Mouse (Mus musculus) forebrain, embryonic 14.5 days (tissue): ENCODE results near the gene Bhlha15. TPM values are rescaled to one million over a fixed set of nuclear protein-coding genes. Genes with fewer than 3 reads are reported as not detected.

Experiments
- ATAC-seq: fragments of 200-750 bp; cut with Nextera tagmentation; 2 replicates; pipeline ENCODE4 v1.8.0; 2017; ENCODE audit warnings: mild to moderate bottlenecking, moderate library complexity
- DNase-seq: peaks from one replicate; pipeline ENCODE4 v3.0.0-alpha.2; 2015; ENCODE audit warnings: low spot score
- H3K27ac ChIP-seq: fragments of 300-500 bp; sonication (generic); 2 replicates; pipeline ENCODE4 v1.5.1; 2014; ENCODE audit warnings: low read depth, mild to moderate bottlenecking, control low read depth, low read length, moderate library complexity
- H3K27me3 ChIP-seq: fragments of 300-500 bp; sonication (generic); replicated peaks from 2 replicates; pipeline ENCODE4 v1.6.1; 2014; ENCODE audit warnings: low read length, control low read depth, mixed read lengths; ENCODE audit not compliant: control insufficient read depth, insufficient read depth
- H3K36me3 ChIP-seq: fragments of 300-500 bp; sonication (generic); 2 replicates; pipeline ENCODE4 v1.6.1; 2014; ENCODE audit warnings: low read length, control low read depth; ENCODE audit not compliant: control insufficient read depth, insufficient read depth
- H3K4me1 ChIP-seq: fragments of 300-500 bp; sonication (generic); 2 replicates; pipeline ENCODE4 v1.6.1; 2014; ENCODE audit warnings: antibody characterized with exemption, low read length, control low read depth; ENCODE audit not compliant: control insufficient read depth, insufficient read depth
- H3K4me2 ChIP-seq: fragments of 300-500 bp; sonication (generic); 2 replicates; pipeline ENCODE4 v1.6.1; 2014; ENCODE audit warnings: mild to moderate bottlenecking, control low read depth, low read length
- H3K4me3 ChIP-seq: fragments of 300-500 bp; sonication (generic); 2 replicates; pipeline ENCODE4 v1.5.1; 2014; ENCODE audit warnings: low read depth, low read length, control low read depth
- H3K9ac ChIP-seq: fragments of 300-500 bp; sonication (generic); 2 replicates; pipeline ENCODE4 v1.6.1; 2014; ENCODE audit warnings: mild to moderate bottlenecking, low read length, control low read depth, moderate library complexity
- H3K9me3 ChIP-seq: fragments of 300-500 bp; sonication (generic); replicated peaks from 2 replicates; pipeline ENCODE4 v1.6.1; 2016; ENCODE audit warnings: low read length, control low read depth, mixed read lengths; ENCODE audit not compliant: control insufficient read depth
- WGBS: fragments of 180-500 bp; shearing (Covaris S2); extraction: QIAGEN DNeasy Blood & Tissue Kit; methylation state at CpG from one replicate; pipeline ENCODE4 v1.1.7; 2014; 5-methylcytosine and 5-hydroxymethylcytosine counted together
- polyA plus RNA-seq: library from polyadenylated mRNA; unstranded; fragments of >200 nt; fragmentation: Nextera tagmentation; extraction: Ambion mirVana; gene quantifications from 2 replicates; pipeline ENCODE4 v1.2.1, GENCODE M21; 2014

Gene Bhlha15
- polyA plus RNA-seq, 1 experiment from 2014 or later = 0.06 TPM

DNA sequence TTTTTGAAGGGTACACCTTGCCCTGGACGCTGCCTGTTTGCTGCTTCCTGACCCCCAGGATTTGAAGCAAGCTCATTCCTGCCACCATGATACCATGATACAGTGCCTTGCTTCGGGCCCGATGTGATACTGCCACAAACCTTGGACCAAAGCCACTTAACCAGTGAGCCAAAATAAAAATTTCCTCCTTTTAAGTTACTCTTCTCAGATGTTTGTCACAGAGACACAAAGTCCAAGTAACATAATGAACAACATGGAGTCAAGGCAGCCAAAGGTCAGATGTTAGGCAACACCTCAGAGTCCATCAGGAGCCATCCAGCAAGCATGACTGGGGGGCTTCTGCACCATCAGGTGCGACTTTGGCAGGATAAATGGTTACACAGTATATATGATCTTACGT is 42.4 kb downstream of the Bhlha15 start:
- DNase-seq (no peak), ATAC-seq (no peak)
- Histone ChIP-seq H3K4me2 (no peak overlapping the region), H3K27me3 (no peaks in the 10 kb centered on the region), H3K9me3 (no peaks in the 10 kb centered on the region), H3K4me3 (no peak overlapping the region), H3K27ac (no peak overlapping the region), H3K9ac (no peak overlapping the region), H3K36me3 (no peaks in the 10 kb centered on the region), H3K4me1 (no peaks in the 10 kb centered on the region)
- 88% methylated on average over 5 of the region's 5 CpGs for WGBS

DNA sequence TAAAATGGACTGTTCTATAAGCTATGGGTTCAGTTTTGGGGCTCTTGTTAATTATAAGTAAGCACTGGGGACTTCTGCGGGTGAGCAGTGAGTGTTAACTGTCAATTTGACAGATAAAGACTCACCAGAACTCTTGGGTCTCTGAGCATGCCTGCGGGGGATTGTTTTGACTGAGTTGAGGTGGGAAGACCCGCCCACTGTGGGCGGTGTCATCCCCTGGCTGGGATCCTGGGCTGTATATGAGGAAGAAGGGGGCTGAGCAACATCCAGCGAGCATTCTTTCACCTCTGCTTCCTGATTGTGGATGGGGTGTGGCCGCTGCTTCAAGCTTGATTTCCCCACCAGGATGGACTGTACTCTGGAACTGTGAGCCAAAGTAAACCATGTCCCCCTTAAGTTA is 44.1 kb downstream of the Bhlha15 start:
- DNase-seq = no peak
- H3K9ac ChIP-seq = no peak overlapping the region
- H3K9me3 ChIP-seq = no peaks in the 10 kb centered on the region
- ATAC-seq = no peak
- H3K4me3 ChIP-seq = no peak overlapping the region
- H3K27me3 ChIP-seq = no peaks in the 10 kb centered on the region
- H3K4me2 ChIP-seq = no peak overlapping the region
- 77% methylated on average over 6 of the region's 6 CpGs for WGBS
- H3K36me3 ChIP-seq = no peaks in the 10 kb centered on the region
- no peaks in the 10 kb centered on the region for H3K4me1 ChIP-seq
- no peak overlapping the region for H3K27ac ChIP-seq

DNA sequence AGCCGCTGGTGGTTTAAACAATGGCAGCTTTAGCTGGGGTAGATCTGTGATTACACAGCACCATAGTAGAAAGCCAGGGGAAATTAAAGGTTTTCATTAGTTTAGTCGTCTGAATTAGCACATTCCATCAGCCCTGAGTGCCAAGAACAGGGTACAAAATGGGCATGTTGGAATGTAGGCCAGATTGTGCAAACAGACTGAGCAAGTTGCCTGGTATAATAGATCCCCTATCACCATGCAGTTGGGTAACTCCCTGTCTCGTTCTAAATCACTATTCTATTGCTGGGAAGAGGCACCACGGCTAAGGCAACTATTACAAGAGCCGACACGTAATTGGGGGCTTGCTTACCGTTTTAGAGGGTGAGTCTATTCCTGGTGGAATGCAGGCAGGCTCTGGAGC is 44.6 kb downstream of the Bhlha15 start:
- DNase-seq = no peak
- H3K27ac ChIP-seq = no peak overlapping the region
- no peak overlapping the region for H3K4me3 ChIP-seq
- ATAC-seq = no peak
- H3K9me3 ChIP-seq = no peaks in the 10 kb centered on the region
- no peak overlapping the region for H3K4me2 ChIP-seq
- WGBS = 70% methylated on average over 7 of the region's 7 CpGs
- H3K9ac ChIP-seq = no peak overlapping the region
- no peaks in the 10 kb centered on the region for H3K27me3 ChIP-seq
- no peaks in the 10 kb centered on the region for H3K36me3 ChIP-seq
- no peaks in the 10 kb centered on the region for H3K4me1 ChIP-seq

DNA sequence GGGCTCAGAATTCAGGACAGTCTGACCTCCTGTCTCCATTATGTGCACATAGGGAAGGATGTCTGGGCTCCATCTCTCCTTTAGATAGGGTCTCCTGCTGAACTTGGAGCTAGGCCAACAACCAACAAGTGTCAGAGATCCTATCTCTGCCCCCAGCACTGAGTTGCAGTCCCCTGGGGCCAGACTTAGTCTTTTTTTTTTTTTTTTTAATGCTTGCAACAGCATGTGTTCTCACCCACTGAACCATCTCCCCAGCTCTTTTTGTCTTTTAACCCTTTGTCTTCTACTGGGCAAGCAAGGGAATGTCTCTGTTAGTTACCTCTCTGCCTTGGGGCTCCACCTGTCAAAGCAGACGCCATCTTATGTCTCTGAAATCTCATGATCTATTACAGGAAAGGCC is 48.9 kb downstream of the Bhlha15 start:
- H3K4me1 ChIP-seq = no peaks in the 10 kb centered on the region
- DNase-seq (no peak), ATAC-seq (no peak)
- H3K27me3 ChIP-seq = no peaks in the 10 kb centered on the region
- WGBS = 94% methylated on average over 1 of the region's 1 CpGs
- H3K27ac ChIP-seq = no peak overlapping the region
- no peak overlapping the region for H3K9ac ChIP-seq
- no peak overlapping the region for H3K4me2 ChIP-seq
- H3K4me3 ChIP-seq = no peak overlapping the region
- no peaks in the 10 kb centered on the region for H3K36me3 ChIP-seq
- no peaks in the 10 kb centered on the region for H3K9me3 ChIP-seq

Other genes starting within 250 kb of the Bhlha15 start
- gene Ccz1, start 175.4 kb upstream of the Bhlha15 start, polyA plus RNA-seq = 93.0 and 98.1 TPM in 2 replicates
- gene Ocm, start 163.6 kb upstream of the Bhlha15 start, polyA plus RNA-seq = 0.90 TPM in 1 of 2 replicates, not detected in the other
- gene Lmtk2, start 89.8 kb upstream of the Bhlha15 start, polyA plus RNA-seq = 5.2 and 7.4 TPM in 2 replicates
- 21.7 and 26.5 TPM in 2 replicates for gene Tecpr1, start 33.3 kb downstream of the Bhlha15 start, polyA plus RNA-seq
- 82.8 and 105 TPM in 2 replicates for gene Bri3, start 54.2 kb downstream of the Bhlha15 start, polyA plus RNA-seq
- 0.81 and 1.1 TPM in 2 replicates for gene Baiap2l1, start 167.8 kb downstream of the Bhlha15 start, polyA plus RNA-seq